Mouse (Mus musculus) heart, embryonic 11.5 days (tissue): ENCODE results near the gene Ngdn. TPM values are rescaled to one million over a fixed set of nuclear protein-coding genes. Genes with fewer than 3 reads are reported as not detected.
"Not testable (repeated sequence)": the region's sequence is repeated elsewhere in the genome, so short reads cannot be mapped to it uniquely, and the experiment has no call there.

ENCODE experiments used
- ATAC-seq: fragments of 200-750 bp; cut with Nextera tagmentation; replicated peaks from 2 replicates; pipeline ENCODE4 v1.8.0; 2017; ENCODE audit warnings: moderate library complexity; ENCODE audit not compliant: insufficient number of reproducible peaks, low FRiP score, low TSS enrichment
- H3K27ac ChIP-seq: fragments of 300-500 bp; sonication (generic); 2 replicates; pipeline ENCODE4 v1.5.1; 2014; ENCODE audit warnings: mild to moderate bottlenecking, low read depth, low read length
- H3K27me3 ChIP-seq: fragments of 300-500 bp; sonication (generic); 2 replicates; pipeline ENCODE4 v1.6.1; 2014; ENCODE audit warnings: mild to moderate bottlenecking, low read length, mixed read lengths; ENCODE audit not compliant: control insufficient read depth, insufficient read depth
- H3K36me3 ChIP-seq: fragments of 300-500 bp; sonication (generic); 2 replicates; pipeline ENCODE4 v1.6.1; 2014; ENCODE audit warnings: mild to moderate bottlenecking, low read length, moderate library complexity, mixed read lengths; ENCODE audit not compliant: control insufficient read depth, insufficient read depth
- H3K4me1 ChIP-seq: fragments of 300-500 bp; sonication (generic); 2 replicates; pipeline ENCODE4 v1.6.1; 2014; ENCODE audit warnings: low read length; ENCODE audit not compliant: control insufficient read depth, insufficient read depth
- H3K4me2 ChIP-seq: fragments of 300-500 bp; sonication (generic); 2 replicates; pipeline ENCODE4 v1.6.1; 2014; ENCODE audit warnings: mild to moderate bottlenecking, moderate library complexity
- H3K4me3 ChIP-seq: fragments of 300-500 bp; sonication (generic); 2 replicates; pipeline ENCODE4 v1.5.1; 2014; ENCODE audit warnings: low read depth, low read length
- H3K9ac ChIP-seq: fragments of 300-500 bp; sonication (generic); 2 replicates; pipeline ENCODE4 v1.6.1; 2014; ENCODE audit warnings: mild to moderate bottlenecking, low read depth, low read length, moderate library complexity
- H3K9me3 ChIP-seq: fragments of 300-500 bp; sonication (generic); replicated peaks from 2 replicates; pipeline ENCODE4 v1.6.1; 2016; ENCODE audit warnings: low read length; ENCODE audit not compliant: control insufficient read depth
- WGBS: fragments of 180-500 bp; shearing (Covaris S2); extraction: QIAGEN DNeasy Blood & Tissue Kit; methylation state at CpG from one replicate; pipeline ENCODE4 v1.1.7; 2014; ENCODE audit not compliant: insufficient replicate concordance; 5-methylcytosine and 5-hydroxymethylcytosine counted together
- polyA plus RNA-seq: library from polyadenylated mRNA; unstranded; fragments of >200 nt; fragmentation: Nextera tagmentation; extraction: Ambion mirVana; gene quantifications from 2 replicates; pipeline ENCODE4 v1.2.1, GENCODE M21; 2014

Gene Ngdn
- polyA plus RNA-seq, 1 experiment from 2014 or later = 60.3 TPM

DNA sequence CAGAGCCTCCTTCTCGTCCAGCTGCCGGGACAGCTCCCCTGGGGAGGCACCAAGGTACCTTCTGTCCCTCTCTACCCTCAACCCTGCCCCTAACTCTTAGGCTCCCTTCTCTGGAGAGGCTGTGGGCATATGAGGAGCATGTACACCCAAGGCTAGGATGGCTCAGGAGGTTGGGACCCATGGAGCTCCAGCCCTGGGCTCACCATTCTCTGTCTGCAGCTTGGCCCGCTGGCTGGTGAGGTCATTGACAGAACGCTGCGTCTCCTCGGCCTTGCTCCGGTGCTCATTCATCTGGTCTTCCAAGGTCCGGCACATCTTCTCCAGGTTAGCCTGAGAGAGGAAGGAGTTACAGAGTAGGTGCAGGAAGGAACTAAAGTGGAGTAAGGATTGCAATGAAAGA is 36.6 kb upstream of the Ngdn start:
- Histone ChIP-seq H3K27me3 (no peaks in the 10 kb centered on the region), H3K4me3 (no peak overlapping the region), H3K9me3 (no peaks in the 10 kb centered on the region), H3K4me2 (peak overlapping the region; percentile 24), H3K9ac (peak overlapping the region; percentile 48), H3K36me3 (peaks cover 8% of the 10 kb centered on the region), H3K4me1 (peaks cover 6% of the 10 kb centered on the region; the same call in 1 of the 2 replicates), H3K27ac (peak overlapping the region; percentile 62)
- 76% methylated on average over 8 of the region's 8 CpGs for WGBS
- no peak for ATAC-seq

DNA sequence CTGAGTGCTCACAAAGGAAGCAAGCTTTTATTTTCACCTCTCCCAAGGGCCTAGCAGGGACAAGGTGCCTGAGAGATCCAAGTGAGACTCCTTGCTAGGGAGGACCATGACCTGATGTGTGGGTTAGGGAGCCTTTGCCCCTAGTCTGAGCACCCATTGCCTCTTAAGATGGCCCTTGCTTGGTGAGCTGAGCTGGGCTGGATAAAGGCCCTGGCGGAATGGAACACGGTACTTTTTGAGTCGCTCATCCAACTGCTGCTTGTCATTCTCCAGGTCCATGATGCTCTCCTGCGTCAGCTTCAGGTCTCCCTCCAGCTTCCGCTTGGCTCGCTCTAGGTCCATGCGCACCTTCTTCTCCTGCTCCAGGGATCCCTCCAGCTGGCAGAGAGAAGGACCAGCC is 33.3 kb upstream of the Ngdn start:
- Histone ChIP-seq H3K4me3 (no peak overlapping the region), H3K9me3 (no peaks in the 10 kb centered on the region), H3K9ac (peak overlapping the region; percentile 61; the same call in 1 of the 2 replicates), H3K4me2 (peak overlapping the region; percentile 27; the same call in 1 of the 2 replicates), H3K4me1 (peaks cover 6% of the 10 kb centered on the region; the same call in 1 of the 2 replicates), H3K27me3 (no peaks in the 10 kb centered on the region), H3K27ac (peak overlapping the region; percentile 35; the same call in 1 of the 2 replicates), H3K36me3 (0 out of 2 replicates have a peak, but pooled peaks cover 2% of the 10 kb centered on the region)
- no peak for ATAC-seq
- 84% methylated on average over 7 of the region's 7 CpGs for whole genome bisulfite sequencing

DNA sequence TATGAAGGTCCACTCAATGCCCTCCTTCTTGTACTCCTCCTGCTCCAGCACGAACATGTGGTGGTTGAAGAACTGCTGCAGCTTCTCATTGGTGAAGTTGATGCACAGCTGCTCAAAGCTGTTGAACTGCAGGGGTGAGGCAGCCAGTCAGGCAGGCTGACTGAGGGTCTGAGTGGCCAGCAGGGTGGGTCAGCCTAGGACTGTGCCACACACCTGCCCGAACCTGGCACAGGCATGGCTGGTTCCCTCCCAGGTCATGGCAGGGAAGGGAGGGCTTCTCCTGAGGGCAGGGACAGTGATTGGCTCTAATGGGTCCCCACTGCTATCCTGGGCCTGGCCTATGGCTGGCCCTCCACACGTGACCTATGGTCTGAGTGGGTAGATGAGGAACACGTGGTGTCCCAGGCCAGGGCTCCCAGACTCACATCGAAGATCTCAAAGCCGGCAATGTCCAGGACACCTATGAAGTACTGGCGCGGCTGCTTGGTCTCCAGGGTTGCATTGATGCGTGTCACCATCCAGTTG is 26.8 kb upstream of the Ngdn start:
- H3K27me3 ChIP-seq, H3K36me3 ChIP-seq, H3K9me3 ChIP-seq, H3K4me1 ChIP-seq: not testable (repeated sequence)
- Histone ChIP-seq H3K9ac (peak overlapping the region; percentile 91), H3K4me3 (peak overlapping the region; percentile 46), H3K4me2 (peak overlapping the region; percentile 70), H3K27ac (peak overlapping the region; percentile 99)
- peak; percentile 43; the same call in 1 of the 2 replicates for ATAC-seq
- WGBS = 76% methylated on average over 9 of the region's 9 CpGs

DNA sequence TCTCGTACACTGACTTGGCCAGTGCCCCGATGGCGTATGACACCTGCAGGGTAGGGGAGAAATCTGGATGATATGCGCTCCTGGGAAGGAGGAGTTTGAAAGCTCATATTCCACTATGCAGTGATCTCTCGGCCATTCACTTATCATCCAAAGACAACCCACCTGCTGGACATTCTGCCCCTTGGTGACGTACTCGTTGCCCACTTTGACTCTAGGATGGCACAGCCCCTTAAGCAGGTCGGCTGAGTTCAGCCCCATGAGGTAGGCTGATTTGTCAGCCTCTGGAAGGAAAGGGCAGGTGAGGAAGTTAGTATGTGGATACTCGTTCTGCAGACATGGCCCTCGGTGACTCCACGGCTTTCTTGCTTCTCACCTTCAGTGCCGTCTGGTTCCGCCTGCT is 26.4 kb upstream of the Ngdn start:
- Histone ChIP-seq H3K9me3 (no peaks in the 10 kb centered on the region), H3K9ac (peak overlapping the region; percentile 91), H3K27me3 (no peaks in the 10 kb centered on the region), H3K4me2 (peak overlapping the region; percentile 70), H3K4me1 (no peaks in the 10 kb centered on the region; the same call in 1 of the 2 replicates), H3K27ac (peak overlapping the region; percentile 99), H3K36me3 (peaks cover 5% of the 10 kb centered on the region), H3K4me3 (peak overlapping the region; percentile 46)
- no peak for ATAC-seq
- WGBS = 74% methylated on average over 13 of the region's 13 CpGs

DNA sequence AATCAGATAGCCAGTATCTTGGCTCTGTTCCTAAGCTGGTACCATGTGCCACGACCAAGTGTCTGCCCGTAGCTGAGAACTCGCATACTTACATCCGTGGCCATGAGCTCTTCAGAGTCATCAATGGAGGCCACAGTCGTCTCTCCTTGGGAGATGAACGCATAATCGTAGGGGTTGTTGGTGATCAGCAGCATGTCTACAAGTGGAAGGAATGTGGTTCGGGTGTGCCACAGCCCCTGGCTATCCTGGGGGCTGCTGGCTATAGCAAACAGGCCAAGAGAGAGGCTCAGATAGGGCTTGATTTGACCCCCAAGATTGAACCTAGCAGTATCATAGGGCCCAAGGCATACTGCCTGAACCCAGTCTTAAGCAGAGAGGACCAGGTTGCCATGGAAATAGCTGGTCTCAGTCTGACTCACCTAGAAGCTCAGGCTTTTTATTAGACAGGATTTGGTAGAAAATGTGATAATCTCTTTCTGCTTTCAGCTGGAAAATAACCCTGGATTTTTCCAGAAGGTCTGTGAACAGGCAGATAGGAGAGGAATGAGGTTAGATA is 25.3 kb upstream of the Ngdn start:
- peak overlapping the region; percentile 46 for H3K4me3 ChIP-seq

DNA sequence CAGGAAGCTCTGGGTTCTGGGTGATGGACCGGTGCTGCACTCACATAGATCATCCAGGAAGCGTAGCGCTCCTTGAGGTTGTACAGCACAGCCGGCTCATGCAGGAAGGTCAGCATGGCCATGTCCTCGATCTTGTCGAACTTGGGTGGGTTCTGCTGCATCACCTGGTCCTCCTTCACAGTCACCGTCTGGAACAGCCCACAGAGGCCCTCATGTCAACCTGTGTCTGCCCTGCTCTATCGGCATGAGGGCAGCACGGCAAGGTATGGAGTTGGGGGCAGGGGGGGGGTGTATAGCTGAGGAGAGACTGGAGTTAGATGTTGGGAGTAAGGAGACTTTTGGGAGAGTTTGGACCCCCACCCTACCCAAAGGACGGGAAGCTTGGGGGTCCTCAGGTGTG is 23.1 kb upstream of the Ngdn start:
- peak overlapping the region; percentile 46 for H3K4me3 ChIP-seq
- H3K4me1 ChIP-seq = peaks cover 17% of the 10 kb centered on the region
- 0 out of 2 replicates have a peak, but pooled peaks have one; percentile 4 for ATAC-seq
- H3K27me3 ChIP-seq = peaks cover 7% of the 10 kb centered on the region; the same call in 1 of the 2 replicates
- WGBS = 60% methylated on average over 10 of the region's 10 CpGs
- peak overlapping the region; percentile 91 for H3K9ac ChIP-seq
- H3K27ac ChIP-seq = peak overlapping the region; percentile 99
- peak overlapping the region; percentile 70 for H3K4me2 ChIP-seq
- no peaks in the 10 kb centered on the region for H3K9me3 ChIP-seq
- peaks cover 5% of the 10 kb centered on the region for H3K36me3 ChIP-seq

More for the DNA sequence above, 25.3 kb upstream of the Ngdn start:
- 65% methylated on average over 8 of the region's 8 CpGs for WGBS
- Histone ChIP-seq H3K9ac (peak overlapping the region; percentile 91), H3K27me3 (no peaks in the 10 kb centered on the region), H3K27ac (peak overlapping the region; percentile 99), H3K4me2 (peak overlapping the region; percentile 70), H3K36me3 (peaks cover 5% of the 10 kb centered on the region), H3K9me3 (no peaks in the 10 kb centered on the region), H3K4me1 (peaks cover 4% of the 10 kb centered on the region)
- no peak for ATAC-seq

DNA sequence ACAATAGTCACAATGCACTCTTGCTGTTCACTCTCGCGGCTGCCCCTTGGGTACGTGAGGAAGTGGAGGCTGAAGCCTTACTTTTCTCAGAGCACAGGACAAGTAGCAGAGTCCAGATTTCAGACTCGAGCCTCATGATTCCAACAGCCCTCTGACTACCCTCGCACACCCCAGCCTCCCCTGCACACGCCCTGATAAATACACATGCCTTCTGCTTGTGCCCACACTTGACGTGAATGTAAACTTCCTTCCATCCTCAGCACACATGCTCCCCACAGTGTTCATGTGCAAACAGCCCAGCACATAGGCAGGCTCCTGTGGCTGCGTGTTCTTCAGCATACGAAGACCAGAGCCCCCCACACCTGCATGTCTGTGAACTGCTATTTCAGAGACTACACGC is 21.6 kb upstream of the Ngdn start:
- Histone ChIP-seq H3K9ac (peak overlapping the region; percentile 91), H3K27ac (peak overlapping the region; percentile 99), H3K9me3 (no peaks in the 10 kb centered on the region), H3K4me3 (peak overlapping the region; percentile 46), H3K36me3 (peaks cover 5% of the 10 kb centered on the region), H3K4me1 (peaks cover 20% of the 10 kb centered on the region), H3K4me2 (peak overlapping the region; percentile 70), H3K27me3 (peaks cover 7% of the 10 kb centered on the region; the same call in 1 of the 2 replicates)
- no peak for ATAC-seq
- WGBS = 46% methylated on average over 10 of the region's 10 CpGs

DNA sequence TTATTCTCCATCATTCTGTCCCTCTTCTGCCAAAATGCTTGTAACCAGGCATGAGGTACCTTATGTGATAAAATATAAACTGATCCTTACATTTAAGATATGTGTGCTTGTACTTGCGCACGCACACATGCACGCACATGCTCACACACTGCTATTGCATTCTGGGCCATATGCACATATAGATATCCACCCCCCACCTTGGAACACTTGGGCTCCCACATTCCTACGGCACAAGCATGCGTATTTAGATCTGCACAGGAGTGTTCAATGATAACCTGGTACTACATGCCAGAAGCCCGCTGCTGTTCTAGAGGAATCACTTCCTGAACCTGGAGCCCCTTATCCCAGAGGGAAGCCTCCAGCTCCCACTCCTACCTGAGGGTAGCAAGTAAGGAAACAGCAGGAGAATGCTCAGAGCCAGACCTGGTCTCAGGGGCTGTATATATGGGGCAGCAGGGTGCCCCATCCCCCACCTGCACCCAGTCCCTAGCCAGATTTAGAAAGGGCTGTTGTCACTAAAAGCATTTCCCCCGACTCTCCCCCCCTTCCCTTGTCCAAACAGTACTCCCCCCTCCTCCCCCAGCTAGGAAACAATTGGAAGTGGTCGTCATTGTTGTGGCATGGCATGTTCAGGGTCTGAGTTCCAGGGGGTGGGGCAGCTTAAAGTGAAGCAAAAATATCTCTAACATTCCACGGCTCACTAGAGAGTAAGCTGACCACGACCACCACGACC is 21.0 kb upstream of the Ngdn start, which contains the start of gene Myh7:
Gene Myh7 (minus strand): TSS at position 491 of the 733 bp plus-strand sequence.
- peak within 1 kb of the TSS; percentile 99 for H3K27ac ChIP-seq
- H3K9ac ChIP-seq = peak within 1 kb of the TSS; percentile 91
- H3K4me2 ChIP-seq = peak within 1 kb of the TSS; percentile 70
- H3K4me1 ChIP-seq = peaks cover 20% of the 10 kb centered on the region
- H3K36me3 ChIP-seq = peaks cover 5% of the 10 kb centered on the region
- ATAC-seq = peak; percentile 45
- H3K9me3 ChIP-seq = no peaks in the 10 kb centered on the region
- WGBS = 27% methylated on average over 11 of the region's 11 CpGs
- H3K4me3 ChIP-seq = peak within 1 kb of the TSS; percentile 46
- peaks cover 7% of the 10 kb centered on the region; the same call in 1 of the 2 replicates for H3K27me3 ChIP-seq
